Mouse (Mus musculus) megakaryocyte, adult 5-6 weeks (primary cell): ENCODE data around the gene Scgb2b24. TPM values are rescaled to one million over a fixed set of nuclear protein-coding genes. Genes with fewer than 3 reads are reported as not detected.

Source experiments
- ATAC-seq: 2 replicates; pipeline ENCODE4 v1.8.0; 2016; ENCODE audit warnings: mild to moderate bottlenecking, inconsistent platforms; ENCODE audit not compliant: poor library complexity, severe bottlenecking
- total RNA-seq, 2 experiments: library from RNA; stranded (forward) in 1 of 2; stranded (reverse) in 1 of 2; fragments of 153-499, 151-499 nt in 1 of 2; fragments of 221-1000, 200-1000 nt in 1 of 2; gene quantifications; 2 replicates each; pipeline versions ENCODE4 v1.2.3 to v1.2.4; 2015 to 2017

The Scgb2b24 gene
- total RNA-seq (2015) = not detected in 2 replicates
- not detected in 2 replicates for total RNA-seq (2017)

DNA sequence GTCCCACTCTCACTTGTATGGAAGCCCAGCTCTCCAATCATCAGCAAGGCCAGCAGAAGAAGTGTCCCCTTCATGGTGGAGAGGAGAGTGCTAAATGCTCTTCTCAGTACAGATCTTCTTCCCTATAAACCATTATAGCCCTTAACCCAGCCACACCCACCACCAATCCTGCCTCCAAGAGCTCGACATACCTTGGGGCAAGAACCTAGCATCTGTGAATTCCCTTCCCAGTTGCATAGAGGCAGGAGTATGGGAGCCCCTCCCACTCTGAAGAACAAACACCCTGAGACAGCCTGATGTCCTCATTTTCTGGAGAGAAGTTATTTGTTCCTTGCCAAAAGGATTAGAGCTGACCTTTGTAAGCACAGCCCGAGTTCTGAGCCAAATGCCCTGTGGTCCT, at the start of gene Scgb2b24:
Gene Scgb2b24, minus strand, starts transcription at position 101 of the 400 bp plus-strand sequence.
- no peak for ATAC-seq

DNA sequence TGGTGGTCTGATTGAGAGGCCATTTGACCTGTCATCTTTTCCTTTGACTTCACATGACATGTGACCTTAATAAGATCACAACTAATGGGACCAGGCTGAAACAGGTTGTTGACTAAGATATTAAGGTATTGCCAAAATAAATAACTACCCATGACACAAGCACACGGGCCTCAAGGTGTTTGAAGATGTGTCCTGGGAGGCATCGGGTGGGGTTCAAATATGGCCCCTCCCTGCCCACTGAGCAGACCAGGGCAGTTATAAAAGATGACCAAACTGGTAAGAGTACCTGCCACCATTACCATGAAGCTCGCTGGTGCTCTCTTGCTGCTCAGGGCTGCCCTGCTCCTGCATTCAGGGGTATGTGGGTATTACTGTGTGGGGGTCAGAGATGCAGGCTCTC, 4.4 kb upstream of the Scgb2b24 start, which contains the start of gene Scgb1b24:
Gene Scgb1b24, plus strand, starts transcription at position 301 of the 400 bp plus-strand sequence.
- no peak for ATAC-seq

- no peak for ATAC-seq
Measured at GRCm38 (mm10) chr7:33689864-33690263, 49.2 kb downstream of the Scgb2b24 start.

Other genes with a start within 250 kb of the Scgb2b24 start
- gene Scgb2b21, start 218.9 kb downstream of the Scgb2b24 start, total RNA-seq (2015) = not detected in 2 replicates
- not detected in 2 replicates for gene Scgb2b21, start 218.9 kb downstream of the Scgb2b24 start, total RNA-seq (2017)
- gene Scgb1b24, start 4.5 kb upstream of the Scgb2b24 start, total RNA-seq (2015) = not detected in 2 replicates
- not detected in 2 replicates for gene Scgb1b24, start 4.5 kb upstream of the Scgb2b24 start, total RNA-seq (2017)
- not detected in 2 replicates for gene Scgb2b26, start 205.7 kb upstream of the Scgb2b24 start, total RNA-seq (2015)
- not detected in 2 replicates for gene Scgb2b26, start 205.7 kb upstream of the Scgb2b24 start, total RNA-seq (2017)